In genomic region chr16:77788041-77788780, GRCm38 (mm10) we compare ENCODE assay signal across 10 mouse cellular contexts.
A peak's percentile ranks its signal among the peaks of the same experiment; 100 is the strongest.
DNase-seq lines count a peak whose midpoint lies in the region; ATAC-seq and TF ChIP-seq lines count a peak whose summit lies in the region.
"Had no signal": no experiment of that assay in that cellular context is flagged by ENCODE, and none has a peak within 500 bp of the region (broad histone marks: within the 10 kb centered on the region; RNA-seq: fewer than 3 reads in every experiment).

No protein-coding gene starts in this region.

- WGBS in embryonic facial prominence, embryonic 11.5 days, result 64% methylated on average over 20 of the region's 20 CpGs
- WGBS in kidney, postnatal 0 days, result 68% methylated on average over 20 of the region's 20 CpGs
- 44% methylated on average over 20 of the region's 20 CpGs for WGBS in midbrain, embryonic 12.5 days
- WGBS in thymus, adult 2 months, result 93% methylated on average over 20 of the region's 20 CpGs

- peak; percentile 93 for ATAC-seq in cerebellum, adult (ENCODE audit: insufficient number of reproducible peaks, low FRiP score, low TSS enrichment)
- ATAC-seq in embryonic facial prominence, embryonic 11.5 days (replicated peaks; ENCODE audit: insufficient number of reproducible peaks, low FRiP score, low TSS enrichment, low read depth), result peak; percentile 91
- peak; percentile 86 for ATAC-seq in kidney, postnatal 0 days (replicated peaks; ENCODE audit: low FRiP score, low read depth)
- peak; percentile 94 for ATAC-seq in midbrain, embryonic 12.5 days (ENCODE audit: low FRiP score, low read depth)
- ATAC-seq in granulocyte monocyte progenitor cell, adult 5-6 weeks (replicated peaks; ENCODE audit: poor library complexity, severe bottlenecking), result no peak
- no peak for ATAC-seq in megakaryocyte progenitor cell, adult 5-6 weeks (replicated peaks; ENCODE audit: poor library complexity)

- H3K27ac ChIP-seq in embryonic facial prominence, embryonic 11.5 days (replicated peaks; ENCODE audit: low read depth, low read length), result no peak overlapping the region
- no peak overlapping the region for H3K27ac ChIP-seq in kidney, postnatal 0 days
- peak overlapping the region; percentile 92 for H3K27ac ChIP-seq in midbrain, embryonic 12.5 days (replicated peaks)
- no peak overlapping the region for H3K27ac ChIP-seq in thymus, adult 2 months (ENCODE audit: control insufficient read depth, insufficient read depth, low read length)
- H3K27ac ChIP-seq: liver, embryonic 13.5 days; stomach, embryonic 15.5 days had no signal

- no peaks in the 10 kb centered on the region for H3K9me3 ChIP-seq in embryonic facial prominence, embryonic 11.5 days (replicated peaks; ENCODE audit: control insufficient read depth, low read length)
- no peaks in the 10 kb centered on the region for H3K9me3 ChIP-seq in kidney, postnatal 0 days (replicated peaks; ENCODE audit: low read length)
- no peaks in the 10 kb centered on the region for H3K9me3 ChIP-seq in midbrain, embryonic 12.5 days
- H3K9me3 ChIP-seq: liver, embryonic 13.5 days; stomach, embryonic 15.5 days had no signal

- H3K9ac ChIP-seq in embryonic facial prominence, embryonic 11.5 days (replicated peaks; ENCODE audit: low read length), result peak overlapping the region; percentile 1
- no peak overlapping the region for H3K9ac ChIP-seq in kidney, postnatal 0 days (ENCODE audit: low read depth, low read length)
- peak overlapping the region; percentile 44 for H3K9ac ChIP-seq in midbrain, embryonic 12.5 days (replicated peaks)
- H3K9ac ChIP-seq: liver, embryonic 13.5 days; stomach, embryonic 15.5 days had no signal

- TF ChIP-seq POLR2A in thymus, adult 2 months (IDR thresholded peaks at IDR 0.05; ENCODE audit: control insufficient read depth, extremely low read depth, insufficient read depth, low read length, poor library complexity), result no peak

- no peaks in the 10 kb centered on the region for H3K36me3 ChIP-seq in embryonic facial prominence, embryonic 11.5 days (replicated peaks; ENCODE audit: control insufficient read depth, insufficient read depth, low read depth, low read length)
- H3K36me3 ChIP-seq in kidney, postnatal 0 days (ENCODE audit: insufficient read depth, low read length), result no peaks in the 10 kb centered on the region
- no peaks in the 10 kb centered on the region for H3K36me3 ChIP-seq in midbrain, embryonic 12.5 days
- no peaks in the 10 kb centered on the region for H3K36me3 ChIP-seq in thymus, adult 2 months (ENCODE audit: control insufficient read depth, insufficient read depth, low read length)
- H3K36me3 ChIP-seq: liver, embryonic 13.5 days; stomach, embryonic 15.5 days had no signal

- H3K4me3 ChIP-seq in embryonic facial prominence, embryonic 11.5 days (ENCODE audit: low read depth, low read length), result no peak overlapping the region
- no peak overlapping the region for H3K4me3 ChIP-seq in kidney, postnatal 0 days (replicated peaks; ENCODE audit: low read depth, low read length)
- H3K4me3 ChIP-seq in midbrain, embryonic 12.5 days, result no peak overlapping the region
- no peak overlapping the region for H3K4me3 ChIP-seq in thymus, adult 2 months (ENCODE audit: control insufficient read depth, insufficient read depth, low read length)
- H3K4me3 ChIP-seq: liver, embryonic 13.5 days; stomach, embryonic 15.5 days had no signal

- no peaks in the 10 kb centered on the region for H3K27me3 ChIP-seq in embryonic facial prominence, embryonic 11.5 days (ENCODE audit: control insufficient read depth, insufficient read depth, low read length)
- no peaks in the 10 kb centered on the region for H3K27me3 ChIP-seq in kidney, postnatal 0 days (ENCODE audit: insufficient read depth, low read length)
- no peaks in the 10 kb centered on the region for H3K27me3 ChIP-seq in midbrain, embryonic 12.5 days
- no peaks in the 10 kb centered on the region for H3K27me3 ChIP-seq in thymus, adult 2 months (ENCODE audit: control insufficient read depth, insufficient read depth, low read length)
- H3K27me3 ChIP-seq: liver, embryonic 13.5 days; stomach, embryonic 15.5 days had no signal

- no peaks in the 10 kb centered on the region for H3K4me1 ChIP-seq in embryonic facial prominence, embryonic 11.5 days (ENCODE audit: control insufficient read depth, insufficient read depth, low read length)
- no peaks in the 10 kb centered on the region for H3K4me1 ChIP-seq in kidney, postnatal 0 days (replicated peaks; ENCODE audit: insufficient read depth, low read length)
- peaks cover 22% of the 10 kb centered on the region for H3K4me1 ChIP-seq in midbrain, embryonic 12.5 days
- no peaks in the 10 kb centered on the region for H3K4me1 ChIP-seq in thymus, adult 2 months (replicated peaks; ENCODE audit: control insufficient read depth, insufficient read depth, low read length)
- H3K4me1 ChIP-seq: liver, embryonic 13.5 days; stomach, embryonic 15.5 days had no signal

- TF ChIP-seq CTCF in kidney, postnatal 0 days (IDR thresholded peaks at IDR 0.05; ENCODE audit: low read depth), result no peak
- TF ChIP-seq CTCF in thymus, adult 2 months (IDR thresholded peaks at IDR 0.05; ENCODE audit: borderline replicate concordance, control insufficient read depth, extremely low read depth, insufficient read depth, low read length, poor library complexity), result no peak

- H3K4me2 ChIP-seq in embryonic facial prominence, embryonic 11.5 days (ENCODE audit: low read depth, low read length), result no peak overlapping the region
- H3K4me2 ChIP-seq in kidney, postnatal 0 days (ENCODE audit: low read length), result no peak overlapping the region
- peak overlapping the region; percentile 35 for H3K4me2 ChIP-seq in midbrain, embryonic 12.5 days (replicated peaks)
- H3K4me2 ChIP-seq: liver, embryonic 13.5 days; stomach, embryonic 15.5 days had no signal

- DNase-seq in embryonic facial prominence, embryonic 11.5 days (ENCODE audit: low spot score), result peak; percentile 42
- peak; percentile 33 for DNase-seq in kidney, postnatal 0 days (ENCODE audit: low spot score)
- DNase-seq in thymus, adult 2 months, result no peak
- no peak for DNase-seq in heart, adult 11 months
- DNase-seq: liver, embryonic 13.5 days had no signal

Comparison
In these comparisons a context has a peak if more than half of its experiments do, and no peak if none do; other contexts are left out.
1. ATAC-seq: peak in cerebellum, adult (single experiment), embryonic facial prominence, embryonic 11.5 days (single experiment), kidney, postnatal 0 days (single experiment) and midbrain, embryonic 12.5 days (single experiment); none in granulocyte monocyte progenitor cell, adult 5-6 weeks (single experiment) and megakaryocyte progenitor cell, adult 5-6 weeks (single experiment).
2. DNase-seq: peak in embryonic facial prominence, embryonic 11.5 days (single experiment) and kidney, postnatal 0 days (single experiment); none in thymus, adult 2 months (single experiment) and heart, adult 11 months (single experiment).